Mouse (Mus musculus): ENCODE results near the gene Brd7.

Brd7 gene

DNA sequence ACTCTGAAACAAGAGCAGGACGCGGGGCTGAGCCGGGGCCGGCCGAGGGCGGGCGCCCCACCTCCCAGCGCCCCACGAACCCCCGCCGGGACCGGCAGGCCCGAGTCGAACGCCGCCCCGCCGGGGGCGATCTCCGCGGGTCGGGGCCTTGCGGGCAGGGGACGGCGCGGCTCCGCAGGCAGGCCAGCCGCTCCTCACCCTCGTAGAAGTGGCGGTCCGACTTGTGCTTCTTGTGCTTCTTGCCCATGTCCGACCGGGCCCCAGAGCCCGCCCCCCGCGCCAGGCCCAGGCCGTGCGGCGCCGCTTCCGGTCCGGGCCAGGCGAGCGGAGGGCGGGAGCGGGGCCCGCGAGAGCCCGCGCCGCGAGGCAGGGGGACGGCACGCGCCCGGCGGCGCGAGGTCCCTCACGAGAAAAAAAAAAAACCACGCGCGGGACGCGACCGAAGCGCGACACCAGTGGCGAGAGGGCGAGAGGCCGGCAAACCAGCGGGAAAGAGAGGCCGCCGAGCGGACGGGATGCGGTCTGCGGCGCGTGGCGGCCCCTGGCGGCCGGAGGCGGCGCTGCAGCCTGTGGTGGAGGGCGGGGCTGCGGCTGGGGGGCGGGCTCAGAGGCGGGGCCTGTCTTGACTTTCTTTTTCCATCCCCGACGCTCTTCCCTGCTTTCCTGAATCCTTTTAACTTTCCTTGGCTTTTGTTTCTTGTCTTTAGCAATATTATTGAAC, at the start of gene Brd7:
Gene Brd7, minus strand, starts transcription at position 487 of the 721 bp plus-strand sequence.
- in situ Hi-C loops (cut with MboI; ENCODE audit: low sequenced_read_pairs), result loop anchor here (25.0 kb wide), 2 partner anchors 250 to 350 kb away; no protein-coding TSS in a partner anchor

DNA sequence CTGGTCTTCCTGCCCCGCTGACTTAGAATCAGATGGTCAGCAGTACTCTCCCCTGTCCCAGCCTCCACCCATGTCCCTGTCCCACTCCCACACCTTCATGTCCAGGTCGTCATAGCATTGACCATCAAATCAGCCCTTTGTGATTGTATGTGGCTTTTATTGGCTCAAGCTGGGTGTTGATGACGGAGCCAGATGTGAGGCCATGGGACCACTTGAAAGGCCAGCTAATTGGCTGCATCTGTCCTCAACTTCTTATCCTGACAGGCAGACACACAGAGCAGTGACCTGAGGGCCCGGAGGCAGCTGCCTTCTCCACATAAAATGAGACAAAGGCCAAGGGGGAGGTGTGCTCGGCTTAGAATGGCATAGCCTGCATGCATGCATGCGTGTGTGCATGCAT, 49.5 kb upstream of the Brd7 start:
- in situ Hi-C loops (cut with MboI; ENCODE audit: low sequenced_read_pairs), result no loop called here

DNA sequence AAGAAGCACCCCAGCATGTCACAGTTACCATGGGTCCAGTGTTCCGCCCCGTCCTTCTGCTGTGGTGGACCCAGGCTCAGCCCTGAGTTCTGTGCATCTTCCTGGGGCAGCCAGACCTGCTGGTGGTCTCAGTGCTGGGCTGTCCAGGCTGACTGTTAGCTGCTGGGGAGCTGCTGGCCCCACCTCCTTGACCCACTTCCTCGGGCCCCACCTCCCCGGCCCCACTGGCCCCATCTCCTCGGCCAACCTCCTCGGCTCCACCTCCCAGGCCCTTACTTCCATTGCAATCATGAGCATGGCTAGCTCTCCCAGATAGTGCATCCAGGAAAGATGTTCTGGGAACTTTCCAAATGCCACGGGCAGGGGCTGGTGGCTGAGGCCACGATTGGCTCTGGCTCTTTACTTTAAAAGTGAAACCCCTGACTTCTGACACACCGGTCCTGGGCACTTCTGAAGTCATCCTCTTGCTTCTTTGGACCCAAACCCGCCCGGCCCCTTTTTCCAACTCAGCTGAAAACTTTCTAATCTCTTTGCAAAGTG, 47.5 kb upstream of the Brd7 start:
- in situ Hi-C loops (cut with MboI; ENCODE audit: low sequenced_read_pairs), result no loop called here

DNA sequence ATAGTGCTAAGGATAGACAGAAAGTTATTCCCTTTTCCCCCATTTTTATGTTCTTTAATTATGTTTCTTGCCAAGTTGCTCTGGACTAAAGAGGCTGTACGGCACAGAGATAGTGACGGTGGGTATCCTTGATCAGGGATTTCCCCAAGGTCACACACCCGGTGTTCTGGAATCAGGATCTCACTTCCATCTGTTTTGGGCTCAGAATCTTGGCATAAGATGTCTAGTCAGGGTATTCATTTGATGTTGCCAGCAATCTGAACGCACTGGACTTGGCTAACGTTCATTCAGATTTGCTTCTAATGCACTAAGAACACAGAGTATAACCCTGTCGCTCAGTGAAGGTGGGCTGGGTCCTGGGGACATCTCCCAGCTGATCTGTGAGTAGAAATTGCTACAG, 45.7 kb upstream of the Brd7 start:
- in situ Hi-C loops (cut with MboI; ENCODE audit: low sequenced_read_pairs), result no loop called here

DNA sequence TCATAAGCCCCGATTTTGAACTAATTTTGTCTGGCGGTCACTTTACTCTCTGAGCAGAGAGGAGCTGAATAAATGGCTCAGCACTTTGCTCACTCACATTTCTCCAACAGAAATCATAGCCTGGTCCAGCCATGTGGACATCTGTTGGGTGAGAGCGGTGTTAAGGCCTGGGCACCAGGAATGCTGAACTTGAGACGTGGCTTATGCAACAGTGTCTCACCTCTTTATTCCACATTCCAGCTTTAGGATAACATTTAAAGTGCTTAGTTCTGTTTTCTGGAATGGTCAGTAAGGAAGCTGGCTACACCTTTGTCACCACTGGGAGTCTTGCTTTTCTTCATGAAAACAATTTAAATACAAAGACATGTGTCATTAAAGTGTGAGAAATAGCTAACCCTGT, 36.1 kb upstream of the Brd7 start:
- in situ Hi-C loops (cut with MboI; ENCODE audit: low sequenced_read_pairs), result no loop called here

DNA sequence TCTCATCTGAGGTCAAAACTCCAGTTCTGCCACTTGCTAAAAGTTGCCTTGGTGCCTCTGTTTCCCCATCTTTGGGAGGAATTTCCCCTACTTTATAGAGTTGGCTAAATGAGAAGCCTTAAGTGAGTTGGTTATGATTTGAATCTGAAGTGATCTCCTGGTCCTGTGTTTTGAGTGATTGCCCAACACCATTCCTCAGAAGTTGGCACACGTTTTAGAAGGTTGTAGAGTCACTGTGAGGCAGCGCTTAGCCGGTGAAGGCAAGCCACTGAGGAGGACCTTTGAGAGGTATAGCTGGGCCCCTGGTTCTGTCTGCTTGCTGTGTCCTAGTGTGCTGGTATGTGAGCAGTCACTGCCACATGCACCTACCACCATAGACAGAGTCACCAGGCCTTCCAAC, 31.3 kb upstream of the Brd7 start:
- in situ Hi-C loops (cut with MboI; ENCODE audit: low sequenced_read_pairs), result no loop called here

DNA sequence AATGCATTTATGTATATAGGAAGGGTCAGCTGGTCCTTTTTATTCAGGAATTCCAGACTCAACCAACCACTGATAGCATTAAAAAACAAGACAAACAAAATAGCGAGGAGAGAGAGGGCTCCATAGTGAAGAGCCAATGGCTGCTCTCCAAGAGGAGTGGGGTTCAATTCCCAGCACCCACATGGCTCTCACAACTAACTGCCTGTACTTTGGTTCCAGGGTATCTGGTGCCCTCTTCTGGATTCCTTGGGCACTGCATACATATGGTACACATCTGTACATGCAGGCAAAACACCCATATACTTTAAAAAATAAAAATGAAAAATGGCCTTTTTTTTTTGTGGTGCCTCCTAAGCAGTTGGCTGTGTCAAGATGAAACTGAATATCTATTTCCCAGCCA, 28.8 kb upstream of the Brd7 start:
- in situ Hi-C loops (cut with MboI; ENCODE audit: low sequenced_read_pairs), result no loop called here

DNA sequence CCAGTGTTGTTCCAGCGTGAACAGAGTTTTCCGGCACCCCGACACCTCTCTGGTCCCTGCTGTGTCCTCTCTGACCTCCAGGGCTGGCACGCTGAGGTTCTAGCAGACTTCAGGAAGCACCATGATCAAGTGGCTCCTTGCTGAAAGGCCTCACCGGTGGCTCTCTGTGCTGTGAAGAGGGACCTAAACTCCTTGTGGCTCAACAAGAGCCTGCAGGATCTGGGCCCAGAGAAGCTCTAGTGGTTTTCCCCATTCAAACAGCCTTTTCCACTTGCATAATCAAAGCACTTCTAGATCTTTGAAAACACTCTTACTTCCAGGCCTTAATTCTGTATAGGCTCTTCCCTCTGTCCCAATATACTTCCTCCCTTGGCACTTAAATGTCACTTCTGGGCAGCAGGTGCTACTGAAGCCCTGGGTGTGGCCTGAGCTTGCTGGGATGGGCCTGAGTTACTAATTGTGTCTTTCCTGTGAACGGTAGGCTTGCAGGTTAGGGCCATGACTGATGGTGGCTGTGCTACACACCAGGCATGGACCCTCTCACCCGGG, 26.8 kb upstream of the Brd7 start:
- in situ Hi-C loops (cut with MboI; ENCODE audit: low sequenced_read_pairs), result no loop called here

DNA sequence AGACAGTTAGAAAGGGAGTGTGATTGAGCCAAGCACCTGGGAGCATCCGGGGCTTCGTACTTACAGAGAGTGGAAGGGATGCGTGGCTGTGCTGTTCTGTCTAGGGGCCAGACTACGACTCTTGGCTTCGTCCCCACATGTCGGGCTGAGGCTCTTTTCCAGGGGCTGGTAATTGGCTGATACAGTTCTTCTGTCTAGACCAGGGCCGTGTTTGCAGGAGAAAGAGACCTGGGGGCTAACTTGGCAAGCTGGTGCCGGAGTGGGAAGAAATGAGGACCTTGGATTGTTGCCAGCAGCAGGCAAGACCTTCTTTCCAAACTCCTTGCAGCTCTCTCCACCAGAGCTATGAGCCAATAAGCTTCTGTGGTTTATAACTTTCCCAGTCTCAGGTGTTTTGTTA, 25.9 kb upstream of the Brd7 start:
- in situ Hi-C loops (cut with MboI; ENCODE audit: low sequenced_read_pairs), result no loop called here

DNA sequence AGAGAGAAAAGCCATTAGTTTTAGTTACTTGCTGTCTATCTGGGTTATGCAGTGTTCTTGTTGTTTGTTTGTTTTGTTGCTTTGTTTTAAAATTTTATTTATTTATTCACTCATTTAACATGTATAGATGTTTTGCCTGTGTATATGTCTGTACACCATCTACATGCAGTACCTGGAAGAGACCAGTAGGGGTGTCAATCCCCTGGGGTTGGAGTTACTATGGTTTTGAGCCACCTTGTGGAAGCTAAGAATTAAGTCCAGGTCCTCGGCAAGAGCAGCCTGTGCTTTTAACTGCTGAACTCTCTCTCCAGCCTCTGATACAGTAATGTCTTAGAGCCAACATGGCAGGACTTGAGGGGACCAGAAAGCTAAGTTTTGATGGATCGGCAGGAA, 21.2 kb upstream of the Brd7 start:
- in situ Hi-C loops (cut with MboI; ENCODE audit: low sequenced_read_pairs), result no loop called here

DNA sequence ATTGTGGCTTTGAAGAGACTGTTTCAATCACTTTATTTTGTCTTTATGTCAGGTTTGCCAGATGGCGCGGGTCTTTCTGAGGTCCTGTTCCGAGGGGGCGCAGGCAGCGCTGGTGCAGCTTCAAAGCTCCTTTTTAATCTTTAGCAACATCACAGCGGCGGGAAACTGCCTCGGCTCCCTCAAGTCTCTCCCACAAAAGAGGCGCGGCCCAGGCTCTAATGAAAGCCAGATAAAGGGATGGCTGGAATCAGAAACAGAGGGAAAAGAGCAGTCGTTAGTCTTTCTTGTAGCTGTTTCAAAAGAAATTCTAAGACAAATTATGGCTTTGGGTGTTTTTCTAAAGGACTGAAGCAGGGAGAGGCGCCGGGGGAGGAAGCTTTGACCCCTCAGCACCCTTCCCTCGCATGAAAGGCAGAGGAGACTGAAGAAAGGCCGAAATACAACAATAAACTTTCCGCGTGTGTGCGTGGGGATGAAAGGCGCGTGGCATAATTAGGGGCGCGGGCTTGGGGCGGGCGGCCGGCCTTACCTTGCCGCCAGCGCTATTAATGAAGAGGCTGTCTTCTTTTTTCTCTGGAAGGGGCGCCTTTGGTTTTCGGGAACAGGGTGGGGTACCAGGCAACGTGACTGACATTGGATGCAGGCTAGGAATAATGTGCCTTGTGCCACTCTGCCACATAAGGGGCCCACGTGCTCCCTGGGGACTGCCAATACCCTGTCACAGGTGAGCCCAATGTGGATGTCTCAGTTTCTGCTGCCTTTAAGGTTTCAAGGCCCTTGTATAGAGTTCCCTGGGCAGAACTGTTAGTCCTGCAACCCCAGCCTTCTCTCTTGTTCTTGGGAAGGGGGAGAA, 20.5 kb upstream of the Brd7 start:
- in situ Hi-C loops (cut with MboI; ENCODE audit: low sequenced_read_pairs), result no loop called here

DNA sequence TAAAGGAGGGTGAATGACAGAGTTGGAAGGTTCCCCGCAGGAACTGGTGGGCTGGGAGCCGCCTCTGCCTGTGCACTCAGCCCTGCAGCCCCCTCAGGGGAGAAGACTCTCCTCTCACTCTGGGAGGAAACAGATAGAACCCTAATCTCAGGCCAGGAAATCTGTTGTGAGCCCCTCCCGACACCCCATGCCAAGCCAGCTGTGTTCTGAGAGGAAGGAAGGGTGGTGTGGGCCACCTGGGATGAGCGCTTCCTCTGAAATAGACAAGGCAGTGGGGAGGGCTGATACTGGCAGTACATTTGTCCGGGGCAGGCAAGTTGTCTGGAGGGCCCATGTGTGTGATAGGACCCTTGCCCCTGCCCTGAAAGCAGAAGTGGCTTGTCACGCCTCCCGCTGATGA, 18.5 kb upstream of the Brd7 start:
- in situ Hi-C loops (cut with MboI; ENCODE audit: low sequenced_read_pairs), result no loop called here

DNA sequence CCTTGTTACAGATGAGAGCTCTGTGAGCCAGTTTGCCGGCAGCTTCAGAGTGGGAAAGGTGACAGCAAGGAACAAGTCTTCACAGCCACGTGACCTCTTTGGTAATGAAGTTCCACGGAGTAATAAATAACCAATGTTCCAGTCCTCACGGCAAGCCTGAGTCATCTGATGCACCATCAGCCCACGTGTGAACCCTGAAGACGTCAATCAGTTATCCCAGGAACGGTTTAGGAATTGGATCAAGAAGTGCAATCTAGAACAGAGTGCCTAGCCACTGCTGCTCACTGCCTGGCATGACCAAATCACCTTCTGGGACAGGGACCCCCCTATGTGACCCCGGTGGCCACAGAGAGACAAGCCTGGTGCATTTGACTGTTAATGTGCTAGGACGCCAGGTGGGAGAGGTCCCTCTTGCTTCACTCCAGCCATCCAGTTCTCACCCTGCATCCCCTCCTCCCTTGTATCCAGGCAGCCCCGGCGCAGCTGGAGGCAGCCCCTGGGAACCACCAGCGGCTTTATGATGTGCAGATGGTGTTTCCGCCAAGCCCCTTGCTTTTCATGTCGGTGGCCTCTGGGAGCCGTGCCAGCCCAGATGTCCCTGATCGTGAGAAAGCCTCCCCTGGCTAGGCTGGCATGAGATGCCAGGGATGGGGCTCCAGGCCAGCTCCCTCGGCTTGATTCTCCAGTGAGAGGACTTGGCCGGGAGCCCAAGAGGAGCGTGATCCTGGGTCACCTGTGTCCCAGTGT, 15.0 kb upstream of the Brd7 start:
- in situ Hi-C loops (cut with MboI; ENCODE audit: low sequenced_read_pairs), result no loop called here

DNA sequence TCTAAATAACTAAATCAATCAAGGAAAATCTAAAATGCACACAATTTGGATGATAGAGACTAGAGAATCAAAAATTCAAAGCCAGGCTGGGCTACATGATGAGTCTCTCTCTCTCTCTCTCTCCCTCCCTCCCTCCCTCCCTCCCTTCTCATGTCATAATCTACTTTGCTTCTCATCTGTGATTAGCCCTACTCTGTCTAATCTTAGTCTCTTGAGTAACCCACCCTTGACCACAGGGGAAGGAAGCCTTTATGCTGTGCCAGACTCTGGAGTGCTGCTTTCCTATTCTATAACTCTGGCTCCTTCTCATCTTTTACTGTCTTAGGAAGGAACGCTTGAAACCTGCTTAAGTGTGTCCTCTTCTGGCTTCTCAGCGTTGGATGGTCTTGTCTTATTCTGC, 9.5 kb upstream of the Brd7 start:
- in situ Hi-C loops (cut with MboI; ENCODE audit: low sequenced_read_pairs), result loop anchor here (25.0 kb wide), 2 partner anchors 241 to 341 kb away; no protein-coding TSS in a partner anchor

DNA sequence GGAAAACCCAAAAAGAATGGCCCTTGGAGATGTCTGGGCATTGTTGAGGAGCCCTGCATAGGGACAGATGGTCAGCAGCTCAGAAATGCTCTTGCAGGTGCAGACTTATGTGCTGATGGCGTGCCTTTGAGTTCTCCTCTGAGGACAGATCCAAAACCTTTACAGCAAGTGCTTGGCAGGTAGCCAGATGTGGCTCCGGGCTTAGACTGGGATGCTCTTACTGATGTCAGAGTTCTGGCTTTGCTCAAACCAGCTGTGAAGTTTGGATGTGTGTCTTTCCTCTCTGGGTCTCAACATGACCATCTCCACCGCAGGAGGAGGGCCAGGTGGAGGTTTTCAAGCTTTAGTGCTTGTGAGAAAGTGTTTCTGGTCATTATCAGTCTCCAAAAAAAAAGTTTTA, 7.8 kb upstream of the Brd7 start:
- in situ Hi-C loops (cut with MboI; ENCODE audit: low sequenced_read_pairs), result loop anchor here (25.0 kb wide), 2 partner anchors 242 to 342 kb away; no protein-coding TSS in a partner anchor

DNA sequence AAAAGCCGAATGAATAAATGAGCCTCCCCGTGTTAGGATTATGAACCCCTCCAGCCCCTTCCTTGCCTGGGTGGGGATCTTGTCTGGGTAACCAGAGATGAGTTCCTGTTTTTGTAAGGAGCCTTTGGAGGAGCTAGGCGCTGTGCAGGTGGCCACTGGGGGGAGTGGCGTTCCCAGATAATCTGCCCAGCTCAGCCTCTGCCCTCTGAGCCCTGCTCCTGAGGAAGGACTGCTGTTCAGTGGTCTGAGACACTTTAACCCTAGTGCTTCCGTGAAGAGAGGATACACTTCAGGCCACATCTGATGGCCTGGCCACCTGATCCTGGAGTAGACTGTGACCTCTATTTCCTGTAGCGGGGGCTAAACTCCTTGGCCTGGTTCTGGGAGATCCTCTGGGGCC, 7.2 kb upstream of the Brd7 start:
- in situ Hi-C loops (cut with MboI; ENCODE audit: low sequenced_read_pairs), result loop anchor here (25.0 kb wide), 2 partner anchors 243 to 343 kb away; no protein-coding TSS in a partner anchor

DNA sequence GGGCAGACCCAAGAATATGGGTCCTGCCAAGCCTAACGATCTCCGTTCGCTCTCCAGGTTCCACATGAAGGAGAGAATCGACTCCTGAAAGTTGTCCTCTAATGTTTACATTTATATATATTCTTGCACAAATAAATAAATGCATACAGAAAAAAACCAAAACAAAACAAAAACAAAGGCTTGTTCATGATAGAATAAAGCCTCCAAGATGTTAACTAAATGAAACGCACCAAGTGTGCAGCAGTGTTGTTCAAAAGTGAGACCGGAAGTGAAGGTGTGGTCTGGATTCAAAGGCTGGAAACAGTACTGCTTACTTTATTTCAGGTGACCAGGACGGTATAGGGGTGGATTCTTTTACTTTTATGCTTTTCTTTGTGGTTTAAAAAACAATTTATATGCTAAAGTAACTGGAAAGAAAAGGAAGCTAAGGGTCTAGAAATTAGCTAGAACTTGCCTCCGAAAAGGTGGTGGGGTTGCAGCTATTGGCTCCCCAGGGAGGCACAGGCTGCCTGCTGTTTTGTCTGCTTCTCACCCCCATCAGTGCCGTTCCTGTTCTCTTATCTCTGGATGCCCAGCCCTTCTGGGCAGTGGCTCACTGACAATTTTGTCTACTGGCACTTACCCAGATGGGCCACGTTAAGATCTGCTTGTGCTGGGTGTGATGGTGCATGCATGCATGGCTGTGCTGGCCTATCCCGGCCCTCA, 604 bp upstream of the Brd7 start:
- in situ Hi-C loops (cut with MboI; ENCODE audit: low sequenced_read_pairs), result loop anchor here (25.0 kb wide), 2 partner anchors 250 to 350 kb away; no protein-coding TSS in a partner anchor

DNA sequence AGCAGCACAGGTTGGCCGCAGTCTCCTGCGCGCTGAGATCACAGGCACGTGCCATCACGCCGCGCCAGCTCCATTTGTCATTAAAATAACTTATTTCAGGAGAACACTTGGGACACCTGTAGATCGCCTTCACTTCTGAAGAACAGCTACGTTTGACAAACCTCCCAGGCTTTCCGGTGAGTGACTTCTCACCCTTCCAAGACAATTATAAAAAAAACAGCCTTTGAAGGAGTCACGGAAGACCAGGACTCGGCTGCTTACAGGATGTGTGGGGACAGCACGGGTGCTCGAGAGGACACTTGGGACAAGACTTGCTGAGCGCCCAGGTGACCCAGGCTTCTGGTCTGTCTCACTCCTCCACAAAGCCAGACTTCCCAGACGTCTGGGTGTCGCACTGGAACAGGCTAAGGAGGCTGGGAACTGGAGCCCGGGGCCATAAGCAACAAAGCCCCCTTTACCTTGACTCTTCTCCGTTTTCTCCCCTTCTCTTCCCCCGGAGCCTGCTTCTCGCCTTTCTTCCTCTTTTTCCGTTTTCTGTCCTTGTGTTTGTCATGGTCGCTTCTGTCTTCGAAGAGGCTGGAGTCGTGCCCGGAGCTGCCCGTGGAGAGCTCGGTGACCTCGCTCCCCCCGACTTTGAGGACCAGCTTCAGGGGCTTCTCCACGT, 818 bp downstream of the Brd7 start:
- in situ Hi-C loops (cut with MboI; ENCODE audit: low sequenced_read_pairs), result loop anchor here (25.0 kb wide), 2 partner anchors 251 to 351 kb away; no protein-coding TSS in a partner anchor

DNA sequence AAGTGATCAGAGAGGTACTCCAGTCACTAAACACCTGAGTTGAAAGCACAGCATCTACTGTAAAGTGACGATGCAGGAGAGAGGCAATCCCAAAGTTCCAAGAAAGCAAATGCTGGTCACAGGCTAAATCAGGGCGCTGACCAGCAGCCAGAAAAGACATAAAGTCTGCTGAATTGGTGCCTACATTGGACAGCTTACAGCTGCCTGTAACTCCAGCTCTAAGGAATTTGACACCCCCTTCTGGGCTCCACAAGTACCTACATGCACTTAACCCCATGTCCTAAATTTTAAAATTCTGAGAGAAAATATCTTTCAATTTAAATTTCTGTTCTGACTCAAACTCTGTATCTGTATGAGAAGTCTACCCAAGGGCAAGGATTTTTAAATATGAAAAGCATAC, 2.0 kb downstream of the Brd7 start:
- in situ Hi-C loops (cut with MboI; ENCODE audit: low sequenced_read_pairs), result loop anchor here (10.0 to 25.0 kb wide), 3 partner anchors 105 to 352 kb away; no protein-coding TSS in a partner anchor
